Mouse (Mus musculus) mesoderm, embryonic 11.5 days (tissue): ENCODE data around the gene Iqgap2.

ENCODE experiments used
- DNase-seq: peaks from one replicate; pipeline ENCODE4 v3.0.0-alpha.2; 2012; ENCODE audit warnings: low read depth, low spot score

Gene Iqgap2

DNA sequence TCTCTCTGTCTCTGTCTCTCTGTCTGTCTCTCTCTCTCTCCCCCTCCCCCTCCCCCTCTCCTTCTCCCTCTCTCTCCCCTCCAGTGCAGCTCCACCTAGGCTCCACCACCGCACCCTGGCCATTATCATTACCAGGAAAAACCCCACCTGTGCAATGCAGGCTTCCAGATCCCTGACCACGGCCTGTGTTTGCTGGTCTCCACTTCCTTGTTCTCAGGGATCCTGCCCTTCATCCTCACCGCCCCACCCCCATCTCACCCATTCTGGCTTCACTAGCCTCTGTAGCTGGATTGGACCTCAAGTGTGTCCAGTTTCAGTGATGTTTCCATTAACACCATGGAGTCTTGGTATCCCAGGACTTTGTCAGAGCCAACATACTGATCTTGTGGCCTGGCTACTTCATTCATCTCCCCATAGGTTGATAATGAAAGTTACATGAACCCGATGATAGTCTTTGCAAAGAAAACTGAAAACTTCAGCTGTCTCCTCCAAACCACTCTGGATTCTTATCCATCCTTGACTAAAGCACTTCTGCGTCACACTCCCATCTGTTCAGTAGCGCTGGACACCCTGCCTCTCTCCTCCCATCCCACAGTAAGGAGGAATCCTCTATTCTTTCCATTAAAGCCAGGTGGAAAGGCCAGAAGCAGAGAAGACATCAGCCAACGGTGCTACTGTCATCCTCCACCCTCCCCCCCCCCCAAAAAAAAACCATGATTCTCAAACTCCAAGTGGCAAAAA, 62.1 kb downstream of the Iqgap2 start:
- DNase-seq = no peak

GRCm38 (mm10) chr13:95828616-95829015, 63.1 kb downstream of the Iqgap2 start:
- DNase-seq = no peak

GRCm38 (mm10) chr13:95826178-95826577, 65.5 kb downstream of the Iqgap2 start:
- no peak for DNase-seq

GRCm38 (mm10) chr13:95822918-95823317, 68.8 kb downstream of the Iqgap2 start:
- DNase-seq = no peak

- DNase-seq = no peak
Observed at GRCm38 (mm10) chr13:95820071-95820470, 71.7 kb downstream of the Iqgap2 start.

GRCm38 (mm10) chr13:95818941-95819340, 72.8 kb downstream of the Iqgap2 start:
- DNase-seq = no peak

- no peak for DNase-seq
Observed at GRCm38 (mm10) chr13:95813643-95814042, 78.1 kb downstream of the Iqgap2 start.

GRCm38 (mm10) chr13:95810796-95811195, 80.9 kb downstream of the Iqgap2 start:
- no peak for DNase-seq

GRCm38 (mm10) chr13:95807106-95807750, 84.5 kb downstream of the Iqgap2 start:
- DNase-seq = peak; percentile 71

DNA sequence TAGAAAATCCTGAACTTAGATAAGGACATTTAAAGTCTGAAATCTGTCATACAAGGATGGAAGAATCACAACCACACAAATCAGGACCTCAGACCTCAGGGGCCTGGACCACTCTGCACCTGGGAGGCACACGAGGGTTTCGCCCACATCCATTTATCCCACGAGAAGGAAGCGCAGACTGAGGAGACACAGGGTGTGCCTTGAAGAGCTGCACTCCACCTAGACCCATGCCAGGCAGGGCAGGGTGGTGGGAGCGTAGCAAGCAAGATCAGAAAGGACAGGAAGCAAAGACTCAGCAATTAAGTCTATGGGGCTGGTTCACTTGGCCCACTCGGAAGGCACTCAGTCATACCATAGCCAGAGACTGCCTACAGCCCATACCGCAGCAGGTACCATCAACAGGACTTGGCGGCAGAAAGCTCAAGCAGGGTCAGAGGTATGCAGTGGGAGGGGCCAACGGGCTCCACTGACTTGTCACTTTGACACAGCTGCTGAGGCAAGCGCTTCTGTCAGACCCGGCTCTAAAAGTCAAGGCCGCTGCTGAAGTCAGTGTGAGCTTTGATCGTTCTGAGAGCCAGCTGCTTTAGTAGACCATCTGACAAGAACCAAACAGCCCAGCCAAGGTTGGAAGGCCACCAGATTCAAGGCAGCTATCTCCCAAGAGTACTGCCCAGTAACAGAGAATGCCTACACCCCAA, 86.1 kb downstream of the Iqgap2 start:
- DNase-seq = peak; percentile 36

DNA sequence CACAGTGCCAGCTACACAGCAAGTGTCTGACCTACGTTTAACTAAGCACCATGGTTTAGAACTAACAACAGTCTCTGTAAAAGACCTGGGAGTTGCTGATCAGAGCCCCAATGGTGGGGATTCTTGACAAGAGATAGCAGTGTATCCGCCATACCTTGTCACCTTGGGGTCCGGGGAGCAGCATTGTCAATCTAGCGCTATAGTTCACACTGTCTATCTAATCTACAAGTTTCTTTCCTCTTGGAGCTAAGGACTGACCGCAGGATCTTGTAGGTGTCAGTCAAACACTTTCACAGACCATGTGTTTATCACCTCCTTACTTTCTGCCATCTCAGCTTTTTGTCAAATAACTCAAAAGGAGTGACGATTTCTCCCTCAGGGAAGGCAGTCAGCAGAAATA, 87.6 kb downstream of the Iqgap2 start:
- no peak for DNase-seq

GRCm38 (mm10) chr13:95800925-95801324, 90.8 kb downstream of the Iqgap2 start:
- DNase-seq = no peak

DNA sequence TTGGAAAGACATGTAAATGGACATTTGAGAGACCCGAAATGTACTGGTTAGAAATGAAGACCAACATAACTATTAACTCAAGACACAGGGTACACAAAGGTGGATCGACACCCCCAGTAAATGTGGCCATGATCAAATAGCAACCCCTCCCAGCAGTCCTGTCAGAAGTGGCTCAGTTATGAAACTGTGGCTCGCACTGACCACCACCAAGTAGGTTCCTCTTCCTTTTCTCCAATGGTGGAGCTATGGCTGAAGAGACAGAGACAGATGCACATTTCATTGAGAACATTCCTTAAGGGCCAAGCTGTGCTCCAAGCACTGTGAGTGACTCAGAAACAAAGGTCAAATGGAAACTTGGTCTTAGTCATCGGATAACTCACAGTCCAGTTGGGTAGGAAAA, 92.4 kb downstream of the Iqgap2 start:
- no peak for DNase-seq

DNA sequence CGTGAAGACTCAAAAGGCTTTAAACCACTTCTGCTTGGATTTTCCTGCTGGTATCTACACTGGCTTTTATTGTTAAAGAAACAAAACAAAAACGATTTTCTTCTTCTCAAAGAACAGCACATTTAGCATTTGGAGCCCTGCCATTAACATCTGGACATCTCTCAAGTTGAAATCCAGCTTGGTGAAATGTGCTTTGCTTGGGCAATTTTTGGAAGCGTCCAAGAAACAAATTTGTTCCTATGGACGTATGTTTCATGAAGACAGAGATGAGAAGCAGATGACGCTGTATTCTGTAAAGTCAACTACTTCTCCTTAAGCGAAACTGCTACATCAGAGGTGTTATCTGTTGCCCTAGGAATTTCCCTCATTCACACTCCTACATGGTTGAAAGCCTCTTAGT, 93.0 kb downstream of the Iqgap2 start:
- DNase-seq = no peak

DNA sequence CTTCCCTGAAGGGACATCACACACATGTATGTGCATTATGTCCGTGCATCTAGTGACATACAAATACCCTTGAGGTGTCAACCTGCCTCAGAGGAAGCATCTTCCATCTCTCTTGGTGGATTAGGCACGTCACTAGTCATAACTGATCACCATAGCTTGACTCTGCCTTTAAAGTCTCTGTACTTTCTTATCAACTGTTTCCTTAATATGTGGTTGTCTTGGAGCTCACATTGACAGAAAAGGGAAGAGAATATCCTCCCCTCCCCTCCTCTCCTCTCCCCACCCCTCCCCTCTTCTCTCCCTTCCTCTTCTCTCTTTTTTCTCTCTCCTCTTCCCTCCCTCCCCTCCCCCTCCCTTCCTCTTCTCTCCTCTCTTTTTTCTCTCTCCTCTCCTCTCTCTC, 94.2 kb downstream of the Iqgap2 start:
- no peak for DNase-seq

DNA sequence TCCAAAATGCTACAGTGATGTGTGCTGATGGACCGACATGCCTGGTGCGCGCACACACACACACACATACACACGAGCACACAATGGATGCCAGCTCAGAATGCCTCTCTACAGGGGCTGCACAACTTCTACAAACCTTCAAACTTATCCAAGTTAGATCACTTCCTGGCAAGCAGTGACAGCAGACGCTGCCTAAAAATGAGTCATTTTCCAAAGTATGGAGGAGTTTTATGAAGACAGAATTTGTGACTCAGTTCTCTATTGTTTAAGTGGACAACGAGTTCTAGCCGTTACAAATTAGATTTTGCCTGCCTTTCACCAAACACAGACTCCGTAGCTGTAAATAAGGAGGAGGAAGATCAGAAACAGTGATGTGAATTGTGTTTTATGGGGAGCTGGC, 97.4 kb downstream of the Iqgap2 start:
- DNase-seq = peak; percentile 16

- no peak for DNase-seq
Observed at GRCm38 (mm10) chr13:95790883-95791282, 100.8 kb downstream of the Iqgap2 start.

GRCm38 (mm10) chr13:95788631-95789376, 102.9 kb downstream of the Iqgap2 start:
- DNase-seq = no peak

GRCm38 (mm10) chr13:95782969-95783332, 108.8 kb downstream of the Iqgap2 start:
- no peak for DNase-seq

- DNase-seq = no peak
Observed at GRCm38 (mm10) chr13:95782311-95782968, 109.3 kb downstream of the Iqgap2 start.

DNA sequence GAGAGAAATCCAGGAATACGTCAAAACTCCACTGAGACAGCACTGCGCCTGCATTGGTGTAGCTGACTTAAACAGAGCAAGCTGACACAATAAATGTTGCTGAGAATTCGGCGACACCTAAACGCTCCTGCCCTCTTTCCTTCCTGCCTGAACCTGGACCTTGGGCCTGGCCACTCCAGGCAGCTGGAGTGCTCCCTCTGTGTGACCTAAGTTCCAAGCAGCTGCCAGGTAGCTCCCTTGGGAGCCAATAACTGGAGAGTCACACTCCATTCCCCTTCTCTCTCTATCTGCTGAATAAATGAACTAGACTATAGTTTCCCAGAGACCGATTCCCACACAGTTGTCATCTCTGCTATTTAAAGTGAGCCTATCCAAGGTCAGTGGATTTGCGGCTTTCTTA, 111.7 kb downstream of the Iqgap2 start:
- DNase-seq = no peak

- no peak for DNase-seq
Observed at GRCm38 (mm10) chr13:95779261-95779660, 112.5 kb downstream of the Iqgap2 start.
